14 mouse cellular contexts compared by ENCODE assay signal in genomic region chr13:56168403-56168781, GRCm38 (mm10). TPM values are rescaled to one million over a fixed set of nuclear protein-coding genes. Genes with fewer than 3 reads are reported as not detected.
DNase-seq lines count a peak whose midpoint lies in the region; ATAC-seq and TF ChIP-seq lines count a peak whose summit lies in the region.
"Had no signal": no experiment of that assay in that cellular context is flagged by ENCODE, and none has a peak within 500 bp of the region (broad histone marks: within the 10 kb centered on the region; RNA-seq: fewer than 3 reads in every experiment).

No protein-coding gene starts in this region.

- no peaks in the 10 kb centered on the region for H3K9me3 ChIP-seq in heart, embryonic 13.5 days
- no peaks in the 10 kb centered on the region for H3K9me3 ChIP-seq in hindbrain, embryonic 10.5 days
- H3K9me3 ChIP-seq in limb, embryonic 15.5 days = no peaks in the 10 kb centered on the region
- H3K9me3 ChIP-seq: lung, embryonic 15.5 days had no signal

- no peaks in the 10 kb centered on the region for H3K36me3 ChIP-seq in heart, embryonic 13.5 days
- H3K36me3 ChIP-seq in hindbrain, embryonic 10.5 days = no peaks in the 10 kb centered on the region
- H3K36me3 ChIP-seq in limb, embryonic 15.5 days = no peaks in the 10 kb centered on the region
- H3K36me3 ChIP-seq: lung, embryonic 15.5 days had no signal

- H3K4me3 ChIP-seq in heart, embryonic 13.5 days = no peak overlapping the region
- H3K4me3 ChIP-seq in hindbrain, embryonic 10.5 days = no peak overlapping the region
- no peak overlapping the region for H3K4me3 ChIP-seq in limb, embryonic 15.5 days
- H3K4me3 ChIP-seq: lung, embryonic 15.5 days; myocyte had no signal

- no peak for TF ChIP-seq POLR2A in brain, embryonic 14.5 days (IDR thresholded peaks at IDR 0.05; ENCODE audit: borderline replicate concordance, extremely low read depth, insufficient read depth, insufficient read length, poor library complexity, severe bottlenecking)

- H3K9ac ChIP-seq in heart, embryonic 13.5 days = no peak overlapping the region
- H3K9ac ChIP-seq in limb, embryonic 15.5 days = no peak overlapping the region
- H3K9ac ChIP-seq: lung, embryonic 15.5 days had no signal

- intact Hi-C loops in gastrocnemius, postnatal 36 days (cut with DNase I) = loop anchor here (1.0 kb wide), 1 partner anchor 23 kb away; no protein-coding TSS in a partner anchor
- intact Hi-C loops in left cerebral cortex, postnatal 10 days (cut with DNase I) = no loop called here

- 53% methylated on average over 3 of the region's 3 CpGs for WGBS in heart, embryonic 13.5 days
- WGBS in hindbrain, embryonic 10.5 days = 58% methylated on average over 3 of the region's 3 CpGs
- 25% methylated on average over 3 of the region's 3 CpGs for WGBS in limb, embryonic 15.5 days

- H3K27ac ChIP-seq in heart, embryonic 13.5 days (replicated peaks) = 0 out of 2 replicates have a peak overlapping the region, but pooled peaks have one; percentile 45
- H3K27ac ChIP-seq in hindbrain, embryonic 10.5 days = peak overlapping the region; percentile 67; the same call in 1 of the 2 replicates
- H3K27ac ChIP-seq in limb, embryonic 15.5 days = peak overlapping the region; percentile 89
- H3K27ac ChIP-seq: lung, embryonic 15.5 days had no signal

- no peak overlapping the region for H3K4me2 ChIP-seq in heart, embryonic 13.5 days
- no peak overlapping the region for H3K4me2 ChIP-seq in limb, embryonic 15.5 days
- H3K4me2 ChIP-seq: lung, embryonic 15.5 days had no signal

- no peak for TF ChIP-seq CTCF in brain, embryonic 14.5 days (IDR thresholded peaks at IDR 0.05; ENCODE audit: borderline replicate concordance, extremely low read depth, insufficient read depth, insufficient read length)

- ATAC-seq in heart, embryonic 13.5 days (ENCODE audit: extremely low read depth, insufficient number of reproducible peaks, low FRiP score, low TSS enrichment) = no peak
- ATAC-seq in limb, embryonic 15.5 days (ENCODE audit: insufficient number of reproducible peaks, low FRiP score, low TSS enrichment, low read depth) = peak; percentile 70
- ATAC-seq: inflammation-experienced regulatory T-cells, adult 6 months had no signal

- H3K4me1 ChIP-seq in heart, embryonic 13.5 days = peaks cover 33% of the 10 kb centered on the region
- peaks cover 16% of the 10 kb centered on the region for H3K4me1 ChIP-seq in hindbrain, embryonic 10.5 days (replicated peaks)
- peaks cover 71% of the 10 kb centered on the region for H3K4me1 ChIP-seq in limb, embryonic 15.5 days

- H3K27me3 ChIP-seq in heart, embryonic 13.5 days (replicated peaks) = peaks cover 11% of the 10 kb centered on the region; the same call in 1 of the 2 replicates
- H3K27me3 ChIP-seq in hindbrain, embryonic 10.5 days (ENCODE audit: insufficient read depth, poor library complexity, severe bottlenecking) = peaks cover 4% of the 10 kb centered on the region; the same call in 1 of the 2 replicates
- H3K27me3 ChIP-seq in limb, embryonic 15.5 days = no peaks in the 10 kb centered on the region
- H3K27me3 ChIP-seq: lung, embryonic 15.5 days had no signal

- no peak for DNase-seq in heart, adult 11 months
- DNase-seq in brain, embryonic 14.5 days (ENCODE audit: low read depth) = peak; percentile 61
- DNase-seq in hindbrain, embryonic 10.5 days (ENCODE audit: low spot score) = no peak
- no peak for DNase-seq in adrenal gland, postnatal 14 days
- DNase-seq in gastrocnemius, postnatal 36 days = no peak
- no peak for DNase-seq in left cerebral cortex, postnatal 10 days (ENCODE audit: extremely low spot score in 1 of 2, low spot score in 2 of 2)
- DNase-seq: gastrocnemius, postnatal 10 days; layer of hippocampus, postnatal 36 days; right cerebral cortex, adult 18-20 months had no signal

RNA-seq across cellular contexts. Expression of gene Tifab, which starts 10.3 kb away (rescaled TPM):
- 1.1 and 1.7 TPM in 2 replicates for polyA plus RNA-seq in heart, embryonic 13.5 days (2015; fragmentation: Nextera tagmentation; extraction: Ambion mirVana)
- 0.37 and 0.70 TPM in 2 replicates for polyA plus RNA-seq in brain, embryonic 14.5 days (2012; rRNA removed)
- polyA plus RNA-seq in hindbrain, embryonic 10.5 days (2016; fragmentation: Nextera tagmentation; extraction: Ambion mirVana) = 1.2 and 1.4 TPM in 2 replicates
- polyA plus RNA-seq in limb, embryonic 15.5 days (2015; fragmentation: Nextera tagmentation; extraction: Ambion mirVana) = 3.2 and 3.8 TPM in 2 replicates
- 1.1 and 2.4 TPM in 2 replicates for total RNA-seq in adrenal gland, postnatal 14 days (2021)
- total RNA-seq in gastrocnemius, postnatal 36 days (2021) = under 1 TPM; 0.18 to 0.35 TPM
- total RNA-seq in left cerebral cortex, postnatal 10 days (2021) = 1 to 10 TPM; 2.0 to 2.1 TPM
- polyA plus RNA-seq: myocyte had no signal

RNA-seq across cellular contexts. Expression of gene H2afy, which starts 32.2 kb away (rescaled TPM):
- polyA plus RNA-seq in heart, embryonic 13.5 days (2015; fragmentation: Nextera tagmentation; extraction: Ambion mirVana) = 112 and 124 TPM in 2 replicates
- polyA plus RNA-seq in brain, embryonic 14.5 days (2012; rRNA removed) = 317 and 334 TPM in 2 replicates
- 494 and 510 TPM in 2 replicates for polyA plus RNA-seq in hindbrain, embryonic 10.5 days (2016; fragmentation: Nextera tagmentation; extraction: Ambion mirVana)
- 242 and 272 TPM in 2 replicates for polyA plus RNA-seq in limb, embryonic 15.5 days (2015; fragmentation: Nextera tagmentation; extraction: Ambion mirVana)
- 126 and 140 TPM in 2 replicates for total RNA-seq in adrenal gland, postnatal 14 days (2021)
- 10 to 100 TPM; 57.5 to 69.3 TPM for total RNA-seq in gastrocnemius, postnatal 36 days (2021)
- total RNA-seq in left cerebral cortex, postnatal 10 days (2021) = 10 to 100 TPM; 86.3 to 92.1 TPM
